Mouse (Mus musculus) lung, adult 2 months (tissue): ENCODE results near the gene Ces1h.

Experiments used
- CTCF ChIP-seq: fragments of 200-500 bp; IDR thresholded peaks from 2 replicates; pipeline ENCODE4 v1.5.1; 2011; ENCODE audit warnings: mild to moderate bottlenecking, low read length, control low read depth; ENCODE audit not compliant: insufficient read depth
- POLR2A ChIP-seq: fragments of 200-500 bp; IDR thresholded peaks from 2 replicates; pipeline ENCODE4 v1.6.1; 2011; ENCODE audit warnings: low read depth, mild to moderate bottlenecking, control low read depth, low read length, borderline replicate concordance; ENCODE audit errors: extremely low read depth

DNA sequence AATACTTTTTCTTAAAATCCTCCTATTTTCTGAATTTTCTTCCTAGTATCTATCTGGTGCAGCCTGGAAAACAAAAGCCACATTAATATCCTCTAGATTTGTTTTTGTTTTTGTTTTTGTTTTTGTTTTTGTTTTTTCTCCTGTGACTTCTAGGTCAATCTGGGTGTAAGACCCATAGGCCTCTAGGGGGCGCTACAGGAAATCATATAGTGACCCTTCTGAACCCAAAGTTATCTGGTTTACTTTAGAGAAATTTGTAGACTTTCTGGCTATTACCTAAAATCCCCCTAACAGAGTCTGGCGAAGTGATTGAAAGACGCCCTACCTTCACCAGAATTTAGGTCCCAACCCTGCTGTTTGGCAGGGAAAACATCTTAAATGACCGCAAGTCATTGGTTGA, 35.9 kb upstream of the Ces1h start:
- TF ChIP-seq CTCF (no peak), POLR2A (no peak)
